Comparison of ENCODE assay signal across 8 mouse cellular contexts in the genomic region with DNA sequence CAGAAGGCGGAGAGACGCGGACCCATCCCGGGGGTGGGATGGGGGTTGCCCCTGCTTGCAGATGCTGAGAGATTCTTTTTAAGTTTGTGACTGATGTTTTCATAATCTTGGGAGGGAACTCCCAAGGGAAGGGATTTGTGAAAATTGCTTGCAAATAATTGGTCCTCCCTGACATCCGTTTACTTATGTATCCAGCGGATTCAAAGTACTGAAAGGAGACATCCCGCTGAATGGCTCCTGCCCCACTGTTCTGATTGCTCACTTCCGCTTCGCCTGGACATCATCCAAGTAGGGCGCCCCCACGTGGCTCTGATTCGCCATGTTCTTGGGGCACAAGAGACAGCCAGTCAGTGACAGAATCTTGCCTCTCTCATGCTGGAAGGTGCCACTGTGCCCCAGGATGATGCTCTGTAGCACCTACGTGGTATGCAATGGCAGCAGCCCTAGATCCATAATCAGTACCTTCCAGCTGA.
DNase-seq lines count a peak whose midpoint lies in the region; ATAC-seq and TF ChIP-seq lines count a peak whose summit lies in the region.

No protein-coding gene starts in this region.

- H3K27ac ChIP-seq in intestine, postnatal 0 days (ENCODE audit: low read depth, low read length): no peak overlapping the region

- peaks cover 67% of the 10 kb centered on the region for H3K27me3 ChIP-seq in intestine, postnatal 0 days (replicated peaks; ENCODE audit: control insufficient read depth, insufficient read depth, low read length)

- H3K9me3 ChIP-seq in intestine, postnatal 0 days (ENCODE audit: control insufficient read depth): no peaks in the 10 kb centered on the region

- no peaks in the 10 kb centered on the region for H3K4me1 ChIP-seq in intestine, postnatal 0 days (replicated peaks; ENCODE audit: control insufficient read depth, insufficient read depth, low read length)

- H3K9ac ChIP-seq in intestine, postnatal 0 days (ENCODE audit: low read depth, low read length): 0 out of 2 replicates have a peak overlapping the region, but pooled peaks have one; percentile 22

- WGBS in intestine, postnatal 0 days: 1% methylated on average over 13 of the region's 13 CpGs

- peak overlapping the region; percentile 36 for H3K4me3 ChIP-seq in intestine, postnatal 0 days (ENCODE audit: low read depth, low read length)

- ATAC-seq in granulocyte monocyte progenitor cell, adult 5-6 weeks (replicated peaks; ENCODE audit: poor library complexity, severe bottlenecking): peak; percentile 75
- peak; percentile 29; the same call in 1 of the 2 replicates for ATAC-seq in intestine, postnatal 0 days
- peak; percentile 42 for ATAC-seq in megakaryocyte-erythroid progenitor cell, adult 5-6 weeks (replicated peaks; ENCODE audit: low FRiP score, low TSS enrichment, poor library complexity, severe bottlenecking)

- peak overlapping the region; percentile 64 for H3K4me2 ChIP-seq in intestine, postnatal 0 days (replicated peaks; ENCODE audit: low read depth)

- intact Hi-C loops in left cerebral cortex, postnatal 25 days (cut with DNase I): loop anchor here (1.0 to 10.0 kb wide), 4 partner anchors 142 to 989 kb away; no protein-coding TSS in a partner anchor

- peak; percentile 92 to 98 for DNase-seq in adrenal gland, adult (ENCODE audit: inconsistent age in 2 of 2, low spot score in 1 of 2)
- DNase-seq in embryo, embryonic 10.5 days (ENCODE audit: low spot score): peak; percentile 92
- DNase-seq in left cerebral cortex, postnatal 25 days (ENCODE audit: low spot score in 2 of 2): peak; percentile 82 to 89
- DNase-seq in right cerebral cortex, postnatal 10 days (ENCODE audit: low spot score in 2 of 2): peak; percentile 86 to 88
- peak; percentile 77 for DNase-seq in urinary bladder, postnatal 25 days (ENCODE audit: low spot score)

- H3K36me3 ChIP-seq in intestine, postnatal 0 days (ENCODE audit: control insufficient read depth, insufficient read depth): no peaks in the 10 kb centered on the region

- TF ChIP-seq CTCF in intestine, postnatal 0 days (IDR thresholded peaks at IDR 0.05; ENCODE audit: low read depth): peak; percentile 80
